Mouse (Mus musculus) gonadal fat pad, adult 2 months (tissue): ENCODE measurements around the gene Dus1l. TPM values are rescaled to one million over a fixed set of nuclear protein-coding genes. Genes with fewer than 3 reads are reported as not detected.
"Not testable (repeated sequence)": the region's sequence is repeated elsewhere in the genome, so short reads cannot be mapped to it uniquely, and the experiment has no call there.

Experiments
- DNase-seq: peaks from one replicate; pipeline ENCODE4 v3.0.0-alpha.2; 2012; ENCODE audit warnings: low read depth
- polyA plus RNA-seq: library from polyadenylated mRNA; depleted of rRNA; stranded (reverse); fragments of >200 nt; gene quantifications from 2 replicates; pipeline ENCODE4 v1.2.3, GENCODE M21; 2012; rRNA removed

Gene Dus1l
- 31.7 and 31.9 TPM in 2 replicates for polyA plus RNA-seq

- DNase-seq, result peak; percentile 59
These were observed at the start of gene Dus1l for GRCm38 (mm10) chr11:120795756-120796613. Dus1l (minus strand) TSS chr11:120796403.

DNA sequence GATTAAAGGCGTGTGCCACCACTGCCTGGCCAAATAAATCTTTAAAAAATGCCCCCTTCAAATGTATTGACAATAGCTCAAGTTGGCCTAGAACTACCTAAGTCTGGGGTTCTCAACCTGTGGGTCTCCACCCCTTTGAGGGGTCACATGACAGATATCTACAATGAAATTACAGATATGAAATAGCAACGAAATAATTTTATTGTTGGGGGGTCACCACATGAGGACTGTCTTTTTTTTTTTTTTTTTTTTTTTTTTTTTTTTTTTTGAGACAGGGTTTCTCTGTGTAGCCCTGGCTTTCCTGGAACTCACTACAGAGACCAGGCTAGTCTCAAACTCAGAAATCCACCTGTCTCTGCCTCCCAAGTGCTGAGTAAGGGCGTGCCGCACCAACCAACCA lies 48.1 kb upstream of the Dus1l start:
- no peak for DNase-seq

DNA sequence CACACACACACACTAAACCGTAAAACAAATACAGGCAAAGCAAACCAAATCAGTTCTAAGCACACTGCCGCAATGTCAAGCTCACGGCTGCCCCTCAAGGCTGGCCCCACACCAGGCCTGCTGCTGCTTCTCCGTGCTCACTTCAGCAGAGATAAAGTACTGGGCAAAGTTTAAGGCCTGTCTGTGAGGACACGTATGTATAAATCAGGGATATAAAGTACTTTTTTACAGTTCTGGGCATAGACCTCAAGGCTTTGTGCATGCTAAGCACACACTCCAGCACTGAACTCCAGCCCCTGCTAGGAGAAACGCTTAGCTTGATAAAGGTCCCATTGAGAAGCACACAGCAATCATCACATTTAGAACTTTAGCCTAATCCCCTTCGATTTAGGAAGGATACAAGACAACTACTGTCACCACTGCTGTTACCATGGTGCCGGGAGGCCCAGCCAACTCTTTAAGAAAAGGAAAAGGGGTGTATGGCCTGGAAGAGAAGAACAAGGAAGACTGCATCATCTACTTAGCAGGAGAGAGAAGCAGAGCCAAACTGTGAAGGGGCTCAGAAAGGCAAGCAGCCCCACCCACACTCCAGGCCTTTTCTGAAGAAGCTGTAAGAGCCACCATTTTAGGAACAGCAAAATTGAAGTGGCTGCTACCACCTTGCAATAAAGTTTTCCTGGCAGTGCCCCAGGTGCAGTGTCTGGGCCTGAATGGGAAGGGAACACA lies 37.5 kb upstream of the Dus1l start:
- DNase-seq, result no peak

DNA sequence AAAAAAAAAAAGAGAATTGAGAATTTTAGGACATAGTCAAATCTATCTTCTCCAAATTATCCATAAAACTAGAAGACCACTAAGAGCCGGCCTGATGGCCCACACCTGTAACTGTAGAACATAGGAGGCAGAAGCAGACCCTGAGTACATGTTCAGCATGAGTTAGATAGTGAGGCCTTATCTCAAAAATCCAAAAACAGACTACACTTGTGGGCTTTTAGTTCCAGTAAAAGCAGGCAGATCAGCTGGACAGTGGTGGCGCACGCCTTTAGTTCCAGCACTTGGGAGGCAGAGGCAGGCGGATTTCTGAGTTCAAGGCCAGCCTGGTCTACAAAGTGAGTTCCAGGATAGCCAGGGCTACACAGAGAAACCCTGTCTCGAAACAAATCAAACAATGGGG lies 36.8 kb upstream of the Dus1l start:
- not testable (repeated sequence) for DNase-seq

- no peak for DNase-seq
These were observed 35.6 kb upstream of the Dus1l start for GRCm38 (mm10) chr11:120831659-120832440.

DNA sequence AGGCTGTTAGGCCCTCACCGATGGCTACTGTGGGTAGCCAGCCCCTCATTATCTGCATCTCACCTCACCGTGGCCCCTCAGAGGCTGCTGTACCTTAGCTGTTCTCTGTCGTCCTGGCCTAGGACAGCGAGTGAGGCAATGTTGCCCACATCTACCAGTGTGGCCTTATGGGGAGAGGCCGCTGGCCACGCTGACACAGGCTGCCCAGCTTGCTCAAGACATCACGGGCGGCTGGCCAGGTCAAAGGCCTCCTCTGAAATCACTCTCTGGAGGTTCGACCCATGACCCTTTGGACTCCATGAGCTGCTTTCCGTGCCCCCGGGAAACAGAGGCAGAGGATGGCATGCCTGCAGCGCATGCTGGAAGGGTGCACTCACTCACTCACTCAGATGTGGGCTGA lies 34.5 kb upstream of the Dus1l start:
- no peak for DNase-seq

DNA sequence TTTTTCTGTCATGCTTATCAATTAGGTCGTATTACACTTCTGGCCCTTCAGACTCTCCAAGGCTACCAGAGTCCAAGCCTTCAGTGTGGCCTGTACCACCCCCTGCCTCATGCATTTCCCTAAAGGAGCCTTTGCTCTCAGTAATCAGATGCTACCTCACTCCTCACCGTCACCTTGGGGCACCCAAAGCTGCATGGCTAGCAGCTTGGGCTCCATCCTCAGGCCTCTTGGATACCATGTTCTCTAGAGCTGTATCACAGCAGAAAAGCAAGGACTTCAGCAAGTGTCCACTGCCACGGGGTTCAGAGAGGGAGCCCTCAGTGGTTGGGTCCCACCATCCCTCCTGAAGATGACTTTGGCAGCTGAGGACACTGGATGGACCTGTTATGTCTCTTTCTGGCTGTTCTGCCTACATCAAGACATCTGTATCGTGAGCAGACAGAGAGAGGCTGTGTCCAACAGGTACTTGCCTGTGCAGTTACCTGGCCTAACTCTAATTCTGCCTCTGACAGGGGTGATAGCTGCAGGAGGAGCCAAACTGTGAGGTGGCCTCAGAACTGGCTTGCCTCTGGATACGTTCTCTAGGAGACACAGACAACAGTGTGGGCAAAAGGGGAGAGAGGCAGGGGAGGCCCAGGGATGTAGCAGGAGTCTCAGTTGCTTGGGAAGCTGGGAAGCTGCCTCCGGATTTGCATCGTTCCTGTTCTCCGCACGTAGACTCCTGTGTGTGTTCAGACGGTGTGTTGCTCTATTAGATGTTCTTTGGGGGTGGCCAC lies 33.7 kb upstream of the Dus1l start:
- DNase-seq, result no peak

GRCm38 (mm10) chr11:120828416-120828815 lies 32.2 kb upstream of the Dus1l start:
- DNase-seq, result no peak

GRCm38 (mm10) chr11:120826016-120826953 lies 30.1 kb upstream of the Dus1l start:
- DNase-seq, result no peak

GRCm38 (mm10) chr11:120825289-120825863 lies 29.2 kb upstream of the Dus1l start:
- no peak for DNase-seq

DNA sequence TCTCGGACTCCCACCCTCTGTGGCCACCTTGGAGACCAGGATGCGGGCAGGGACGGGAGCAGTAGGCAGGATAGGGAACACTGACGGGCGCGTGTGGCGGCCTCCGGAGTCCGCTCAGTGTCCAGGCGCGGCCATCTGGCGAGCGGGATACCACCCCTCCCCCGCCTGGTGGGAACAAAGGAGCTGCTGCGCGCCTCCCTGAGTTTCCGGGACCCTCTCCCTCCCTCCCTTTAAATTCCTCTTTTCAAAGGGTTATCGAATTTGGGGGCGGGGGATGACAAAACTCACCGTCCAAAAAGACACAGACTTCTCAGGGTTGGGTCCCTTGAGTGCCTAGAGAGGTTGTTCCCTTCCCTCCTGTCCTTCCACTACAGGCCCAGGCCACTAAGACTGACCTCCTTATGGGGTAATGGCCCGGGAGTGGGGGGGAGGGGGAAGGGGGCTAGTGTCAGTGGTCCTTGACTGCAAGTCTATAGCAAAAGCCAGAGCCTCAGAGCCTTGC lies 28.6 kb upstream of the Dus1l start:
- no peak for DNase-seq

- no peak for DNase-seq
These were observed 28.0 kb upstream of the Dus1l start, which contains the start of gene Fasn for GRCm38 (mm10) chr11:120823956-120824786. Fasn (minus strand) TSS chr11:120824547.

DNA sequence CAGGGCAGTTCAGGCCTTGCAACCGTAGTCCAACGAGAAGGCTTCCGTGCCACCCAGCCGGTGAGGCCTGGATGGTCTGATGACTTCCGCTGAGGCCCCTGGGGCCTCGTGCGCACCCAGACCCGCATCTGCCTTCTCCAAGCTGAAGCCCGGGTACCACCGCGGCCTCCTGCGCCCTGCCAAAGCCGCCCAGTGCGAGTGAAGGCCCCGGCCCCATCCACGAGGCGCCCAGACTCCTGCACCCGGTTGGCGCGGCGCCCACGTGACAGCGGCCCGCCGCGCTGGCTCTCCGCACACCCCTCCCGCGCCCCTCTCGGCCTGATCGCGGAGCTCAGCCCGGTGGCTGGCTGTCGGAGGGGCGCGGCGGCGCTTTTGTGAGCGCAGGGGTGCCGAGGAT lies 27.3 kb upstream of the Dus1l start:
- no peak for DNase-seq

- no peak for DNase-seq
These were observed 26.8 kb upstream of the Dus1l start for GRCm38 (mm10) chr11:120822831-120823550.

- DNase-seq, result no peak
These were observed 26.1 kb upstream of the Dus1l start for GRCm38 (mm10) chr11:120822321-120822720.

DNA sequence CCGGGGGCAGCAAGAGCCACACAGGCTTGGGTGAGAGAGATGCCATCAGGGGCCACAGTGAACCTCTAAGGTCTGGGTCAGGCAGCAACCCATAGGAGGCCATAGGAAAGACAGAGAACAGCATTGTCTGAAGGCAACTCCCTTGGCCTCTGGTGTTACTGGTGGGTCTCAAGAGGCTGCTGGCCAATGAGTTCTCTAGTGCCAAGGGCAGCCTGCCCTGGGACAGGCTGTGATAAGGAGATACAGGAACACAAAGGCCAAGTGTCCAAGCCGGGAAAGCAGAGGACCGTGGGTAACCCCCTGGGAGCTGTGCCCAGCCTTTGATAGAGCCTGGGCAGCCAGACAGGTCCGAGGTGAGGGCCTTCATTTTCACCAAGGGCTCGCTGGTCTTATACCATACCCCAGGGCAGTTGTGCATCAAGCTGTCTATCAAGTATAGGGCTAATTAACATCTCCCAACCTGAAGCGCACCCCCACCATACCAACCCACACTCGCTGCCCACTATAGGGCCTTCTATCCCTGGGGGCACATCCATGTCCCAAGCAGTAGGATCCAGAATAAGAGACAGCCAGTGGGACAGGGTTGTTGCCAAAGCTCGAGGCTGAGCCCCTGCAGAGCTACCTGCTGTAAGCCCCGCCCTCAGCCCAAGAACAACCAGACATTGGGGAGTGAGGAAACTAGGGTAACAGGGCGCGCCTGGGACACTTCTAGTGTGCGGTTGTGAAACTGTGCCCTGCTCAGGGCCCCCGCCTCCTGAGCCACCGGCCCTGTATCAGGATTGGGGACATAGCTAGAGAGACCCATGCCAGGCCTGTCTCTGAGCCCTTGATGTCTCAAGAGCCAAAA lies 25.1 kb upstream of the Dus1l start:
- DNase-seq, result no peak

- no peak for DNase-seq
These were observed 24.3 kb upstream of the Dus1l start for GRCm38 (mm10) chr11:120820546-120820945.
